Mouse (Mus musculus): Measurements from ENCODE around the gene Ttll5. TPM values are rescaled to one million over a fixed set of nuclear protein-coding genes. Genes with fewer than 3 reads are reported as not detected.

Gene Ttll5
- total RNA-seq (2014; fragmentation: Nextera tagmentation), result 25.0 and 36.1 TPM in 2 replicates
- 22.9 and 26.9 TPM in 2 replicates for total RNA-seq (2017)

DNA sequence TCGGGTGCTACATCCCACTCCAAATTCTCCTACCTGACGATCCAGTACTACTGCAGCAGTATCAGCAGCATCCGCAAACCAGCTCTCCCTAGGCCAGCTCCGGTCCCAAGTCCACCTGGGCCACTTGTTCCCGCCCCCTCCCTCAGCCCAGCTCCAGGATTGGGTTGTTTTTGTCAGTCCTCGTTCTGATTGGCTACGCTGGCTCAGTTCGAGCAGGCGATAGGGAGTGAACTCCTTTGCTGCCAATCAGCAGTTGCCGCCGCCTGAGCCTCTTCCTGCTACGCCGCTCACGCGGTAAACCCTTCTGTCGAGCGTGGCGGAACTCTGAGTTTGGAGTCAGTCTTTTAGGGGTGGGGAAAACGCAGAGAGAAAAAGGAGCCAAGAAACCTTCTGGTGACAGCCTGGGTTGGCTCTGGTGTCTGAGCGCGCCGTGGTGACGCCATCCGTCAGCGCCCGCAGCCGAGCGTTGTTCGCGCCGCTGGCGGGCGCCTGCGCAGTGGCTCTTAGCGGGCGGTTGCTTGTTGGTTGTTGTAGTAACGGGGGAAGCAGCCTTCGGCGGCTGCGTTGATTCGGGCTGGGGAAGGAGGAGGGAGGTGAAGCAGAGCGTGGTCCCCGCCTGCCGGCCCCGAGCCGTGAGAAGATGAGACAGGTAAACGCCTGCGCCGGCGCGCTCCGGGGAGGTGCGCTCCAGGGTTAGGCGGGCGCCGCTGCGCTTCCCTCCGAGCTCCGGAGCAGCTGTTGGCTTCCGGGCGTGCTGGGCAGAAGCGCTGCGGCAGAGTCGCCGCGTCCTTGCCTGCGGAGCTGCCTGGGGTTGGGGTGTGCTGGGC, at the start of gene Ttll5, which contains the start of gene Erg28:
Gene Ttll5, plus strand, starts transcription at position 222 of the 827 bp plus-strand sequence.
Gene Erg28, minus strand, starts transcription at position 113 of the 827 bp plus-strand sequence.
- ATAC-seq (replicated peaks; ENCODE audit: poor library complexity, severe bottlenecking), result peak; percentile 94

DNA sequence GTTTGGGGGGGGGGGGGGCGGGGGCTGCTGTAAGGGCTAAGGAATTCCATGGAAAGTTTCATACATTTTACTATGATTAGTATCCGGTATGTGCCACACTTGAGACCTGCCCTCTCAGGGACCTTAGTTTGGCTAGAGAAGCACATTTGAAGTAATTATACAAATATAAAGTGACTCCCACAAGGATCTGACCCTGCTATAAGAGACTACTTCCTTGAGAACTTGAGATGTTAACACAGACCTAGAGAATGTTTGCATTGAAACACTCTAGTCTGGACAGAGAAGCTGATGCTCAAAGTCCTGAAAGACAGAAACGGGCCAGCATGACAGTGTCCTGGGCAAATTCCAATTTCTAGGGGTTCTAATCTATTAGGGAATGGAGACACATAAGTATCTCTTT, 45.5 kb upstream of the Ttll5 start:
- no peak for ATAC-seq (replicated peaks; ENCODE audit: poor library complexity, severe bottlenecking)

DNA sequence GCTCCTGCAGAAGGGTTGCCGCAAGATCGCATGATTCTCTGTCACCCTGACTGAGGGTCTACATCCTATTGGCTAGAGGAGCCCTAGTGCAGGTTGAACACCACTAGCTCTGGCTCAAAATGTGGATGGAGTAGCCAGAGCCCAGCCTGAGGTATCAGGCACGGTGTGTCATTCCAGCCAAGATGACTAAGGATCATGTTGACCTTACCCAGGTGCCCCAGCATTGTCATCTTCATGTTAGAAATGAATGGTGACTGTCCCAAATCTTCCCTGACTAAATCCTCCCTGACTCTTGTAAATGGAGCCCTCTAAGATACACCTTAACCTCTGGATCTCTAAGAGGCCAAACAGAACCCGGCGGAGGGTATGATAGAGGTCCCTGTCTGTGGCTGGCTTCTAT, 44.8 kb upstream of the Ttll5 start:
- ATAC-seq (replicated peaks; ENCODE audit: poor library complexity, severe bottlenecking), result no peak

DNA sequence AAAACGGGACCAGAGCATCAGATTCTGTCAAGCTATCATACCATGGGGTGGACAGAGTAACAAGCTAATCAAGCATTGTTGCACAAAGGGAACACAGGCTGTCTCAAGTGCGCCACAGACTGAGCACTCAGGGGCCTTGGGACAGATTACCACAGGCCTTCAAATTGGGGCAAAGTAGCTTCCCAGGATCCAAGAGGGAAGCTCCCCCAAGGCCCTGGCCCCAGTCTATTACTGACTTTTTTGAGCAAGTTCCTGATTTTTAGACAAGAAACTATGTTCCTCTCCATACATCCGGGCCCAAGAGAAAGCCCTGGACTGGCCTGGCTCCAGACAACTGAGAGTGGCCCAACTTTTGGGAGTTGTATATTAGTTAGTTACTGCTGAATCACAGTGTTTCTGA, 42.9 kb upstream of the Ttll5 start:
- ATAC-seq (replicated peaks; ENCODE audit: poor library complexity, severe bottlenecking), result no peak

DNA sequence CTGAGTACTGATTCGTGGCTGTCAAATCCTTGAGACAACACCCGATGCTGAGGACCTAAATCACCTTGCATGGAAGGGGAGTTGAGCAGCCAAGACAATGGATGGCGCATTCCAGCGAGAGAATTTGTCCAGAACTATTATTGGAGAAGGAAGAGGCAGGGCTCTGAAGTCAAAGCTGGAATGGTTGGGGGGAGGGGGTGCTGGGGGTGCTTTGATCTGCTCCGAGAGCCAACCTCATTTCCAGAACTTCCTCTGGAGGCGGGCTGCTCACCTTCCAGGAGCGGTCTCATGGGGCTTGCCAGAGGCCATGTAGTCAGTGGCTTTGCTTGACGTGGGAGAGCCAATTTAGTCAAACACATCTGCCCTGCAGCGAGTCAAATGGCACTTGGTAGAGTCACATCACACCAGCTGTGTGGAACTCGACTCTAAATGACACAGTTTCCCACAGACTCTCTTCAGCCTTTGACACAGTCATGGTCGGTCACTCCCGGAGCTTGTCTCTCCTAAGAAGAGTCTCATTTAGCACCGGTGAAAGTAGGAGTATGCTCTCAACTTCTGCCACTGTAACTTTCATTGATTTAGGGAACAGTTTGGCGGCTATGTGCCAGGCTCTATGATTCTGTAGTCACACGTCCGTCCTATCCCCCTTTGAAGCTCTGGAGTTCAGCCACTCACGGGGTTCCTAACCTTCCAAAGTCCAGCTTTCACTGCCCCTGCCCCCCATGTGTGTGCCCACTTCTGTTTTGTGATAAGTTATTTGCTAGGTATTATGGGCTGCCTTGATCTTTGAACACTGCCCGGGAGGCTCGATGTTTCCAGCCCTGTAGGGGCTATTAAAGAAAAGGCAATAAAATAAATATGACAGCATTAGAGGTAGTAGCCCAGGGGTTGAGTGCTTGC, 39.3 kb upstream of the Ttll5 start:
- ATAC-seq (replicated peaks; ENCODE audit: poor library complexity, severe bottlenecking), result no peak

DNA sequence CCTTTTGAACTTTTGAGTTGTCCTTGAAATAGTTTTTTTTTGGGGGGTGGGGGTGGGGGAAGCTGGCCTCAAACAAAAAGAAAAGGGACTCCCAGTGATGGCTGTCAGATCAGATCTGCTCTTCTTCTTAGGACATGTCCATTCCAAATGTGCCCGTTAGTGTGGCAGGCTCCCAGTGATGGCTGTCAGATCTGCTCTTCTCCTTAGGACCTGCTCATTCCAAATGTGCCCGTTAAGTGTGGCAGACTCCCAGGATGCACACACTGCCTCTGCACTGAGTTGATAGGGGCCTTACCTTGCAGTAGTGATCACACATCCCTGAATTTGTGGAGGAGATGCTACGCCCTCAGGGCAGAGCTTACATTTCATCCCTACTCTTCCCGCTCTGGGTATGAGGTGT, 32.3 kb upstream of the Ttll5 start:
- no peak for ATAC-seq (replicated peaks; ENCODE audit: poor library complexity, severe bottlenecking)

DNA sequence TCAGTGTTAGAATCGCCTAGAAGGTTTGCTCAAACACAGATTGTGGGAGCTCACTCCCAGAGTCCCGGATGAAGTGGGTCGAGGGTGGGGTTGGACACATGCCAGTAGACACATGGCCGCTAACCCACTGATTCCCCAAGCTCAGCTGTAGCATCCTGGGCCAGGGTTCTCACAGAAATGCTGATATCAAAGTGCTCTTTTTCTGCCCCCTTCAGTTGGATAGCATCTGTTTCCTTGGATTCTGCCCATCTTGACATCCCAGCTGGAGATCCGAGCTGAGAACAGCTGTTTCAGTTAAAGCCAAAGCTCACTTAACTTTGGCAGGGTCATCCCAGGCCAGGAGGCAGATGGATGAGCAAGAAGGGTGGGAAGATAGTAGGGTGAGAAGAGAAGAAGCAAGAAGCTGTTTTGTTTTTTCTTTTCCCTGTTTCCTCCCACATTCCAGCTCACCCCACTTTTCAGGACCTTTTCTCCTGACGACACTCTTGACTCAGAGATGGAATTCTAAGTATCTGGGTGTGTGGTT, 31.6 kb upstream of the Ttll5 start:
- ATAC-seq (replicated peaks; ENCODE audit: poor library complexity, severe bottlenecking), result no peak

DNA sequence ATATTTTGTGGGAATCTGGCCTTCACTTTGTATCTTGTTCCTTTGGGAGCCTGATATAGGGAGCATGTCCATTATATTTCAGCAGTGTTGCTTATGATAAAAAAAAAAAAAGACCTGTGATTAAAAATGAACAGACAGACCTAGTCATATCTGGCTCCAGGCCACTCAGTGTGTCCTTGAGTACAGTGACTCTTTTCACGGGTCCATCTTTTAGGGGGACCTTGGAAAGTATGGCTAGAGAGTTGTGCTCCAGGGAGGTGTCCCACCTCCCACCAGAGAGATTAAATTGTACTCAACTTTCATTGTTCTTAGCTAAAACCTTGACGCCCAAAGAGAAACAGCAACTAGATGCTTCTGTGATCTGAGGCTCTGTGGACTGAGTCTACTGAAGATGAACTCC, 30.4 kb upstream of the Ttll5 start:
- no peak for ATAC-seq (replicated peaks; ENCODE audit: poor library complexity, severe bottlenecking)

DNA sequence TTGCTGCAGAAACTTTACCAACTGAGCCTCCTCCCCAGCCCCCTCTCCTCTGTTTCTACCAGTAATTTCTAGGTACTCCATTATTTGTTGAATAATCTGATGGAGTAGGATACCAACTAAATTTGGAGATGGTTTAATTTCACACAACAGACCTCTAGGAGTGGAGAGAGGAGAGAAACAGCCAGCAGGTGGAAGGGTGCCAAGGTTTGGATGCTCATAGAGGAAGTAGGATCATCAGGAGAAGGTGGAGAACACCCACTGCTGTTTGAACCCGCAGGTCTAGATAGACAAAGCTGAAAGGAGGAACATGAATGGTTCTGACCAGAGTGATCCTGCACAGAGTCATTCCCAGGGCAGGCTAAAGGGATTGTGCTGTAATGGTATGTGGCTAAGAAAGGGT, 28.9 kb upstream of the Ttll5 start:
- ATAC-seq (replicated peaks; ENCODE audit: poor library complexity, severe bottlenecking), result no peak

DNA sequence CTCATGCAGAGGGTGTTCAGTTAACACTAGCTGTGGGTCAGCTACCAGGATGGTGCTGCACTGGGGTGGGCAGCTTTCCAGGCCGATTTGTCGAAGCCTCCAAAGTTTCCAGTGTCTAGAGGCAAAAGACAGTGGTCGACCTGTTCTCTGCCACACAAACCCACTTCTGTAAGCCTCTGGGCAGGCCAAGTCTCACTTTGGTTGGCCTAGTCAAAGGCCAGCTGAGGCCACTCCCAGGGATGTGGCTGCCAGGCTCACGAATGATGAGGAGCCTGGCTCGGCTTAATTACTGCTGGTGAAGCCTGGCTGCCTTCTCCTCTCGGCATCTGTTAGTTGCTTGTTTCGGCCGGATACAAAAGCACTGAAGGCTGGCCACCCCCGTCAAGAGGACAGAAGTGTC, 24.4 kb upstream of the Ttll5 start:
- no peak for ATAC-seq (replicated peaks; ENCODE audit: poor library complexity, severe bottlenecking)

DNA sequence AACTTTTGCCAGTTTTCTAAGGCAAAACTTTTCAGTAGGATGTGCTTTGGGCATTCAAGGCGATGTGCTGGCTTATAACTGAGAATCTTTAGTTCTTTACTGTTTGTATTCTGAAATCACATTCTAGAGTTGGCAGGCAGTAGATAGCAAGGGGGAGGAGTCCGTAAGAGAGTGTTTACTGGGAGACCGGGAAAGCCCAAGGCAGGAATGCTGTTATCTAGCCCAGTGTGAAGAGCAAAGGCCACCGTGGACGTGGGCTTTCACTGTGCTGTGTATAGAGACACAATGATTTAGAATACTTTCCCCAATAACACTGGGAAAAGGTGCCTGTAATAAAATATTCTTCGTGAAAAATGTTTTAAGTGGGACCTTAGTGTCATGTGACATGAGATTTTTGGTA, 14.7 kb upstream of the Ttll5 start:
- no peak for ATAC-seq (replicated peaks; ENCODE audit: poor library complexity, severe bottlenecking)

DNA sequence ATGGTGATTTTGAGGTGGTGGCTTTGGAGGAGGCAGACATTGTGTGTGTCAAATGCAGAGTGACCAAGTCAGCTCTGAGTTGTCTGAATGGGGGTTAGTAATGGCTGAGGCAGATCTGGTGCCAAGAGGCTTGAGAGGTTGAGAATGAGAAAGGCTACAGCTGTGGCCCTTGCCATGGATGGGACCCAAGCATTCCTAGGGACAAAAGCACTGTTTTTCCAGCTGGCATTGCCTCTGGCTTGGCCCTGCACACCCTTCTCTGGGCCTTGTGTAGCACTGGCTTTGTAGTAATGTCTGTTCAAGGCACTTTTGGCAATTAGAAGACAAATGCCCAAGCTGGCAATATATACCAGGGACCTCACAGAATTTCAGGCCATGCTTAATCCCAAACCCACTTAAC, 13.5 kb upstream of the Ttll5 start:
- no peak for ATAC-seq (replicated peaks; ENCODE audit: poor library complexity, severe bottlenecking)

DNA sequence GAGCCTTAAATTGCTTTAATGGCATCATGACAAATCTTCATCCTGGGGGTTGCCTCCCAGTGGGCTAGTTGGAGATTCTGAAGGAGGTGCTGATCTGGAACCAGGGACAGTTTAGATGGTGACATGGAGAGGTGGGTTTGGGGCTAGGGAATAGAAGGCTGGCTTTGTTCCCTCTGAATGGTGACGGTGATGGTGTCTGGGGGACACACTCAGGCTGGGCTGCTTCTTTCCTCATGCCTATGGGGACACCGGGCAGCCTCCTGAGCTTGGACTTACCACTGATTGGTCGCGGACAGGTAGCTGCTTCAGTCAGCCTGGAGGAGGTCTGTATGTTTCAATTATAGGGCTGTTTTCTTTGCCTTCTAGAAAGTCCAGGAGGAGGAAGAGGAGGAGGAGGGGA, 12.8 kb upstream of the Ttll5 start:
- no peak for ATAC-seq (replicated peaks; ENCODE audit: poor library complexity, severe bottlenecking)

DNA sequence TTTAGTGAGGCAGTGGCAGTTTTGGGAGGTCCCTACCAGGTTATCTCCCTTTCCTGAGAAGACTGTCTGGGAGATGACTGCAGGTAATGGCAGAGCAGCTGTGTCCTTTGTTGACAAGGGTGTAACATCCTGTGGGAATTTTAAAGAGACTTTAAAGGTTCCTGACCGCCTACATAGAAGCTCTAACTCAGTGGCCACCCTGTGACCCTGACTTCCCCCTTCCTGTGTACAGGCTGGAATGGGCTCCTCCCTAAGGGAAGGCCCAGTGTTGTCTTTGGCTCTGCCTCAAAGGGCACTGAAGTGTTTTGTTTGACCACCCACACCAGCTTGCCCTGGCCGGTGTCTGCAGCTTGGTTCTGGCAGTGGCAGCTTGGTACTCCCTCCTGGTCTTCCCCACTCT, 10.9 kb upstream of the Ttll5 start:
- no peak for ATAC-seq (replicated peaks; ENCODE audit: poor library complexity, severe bottlenecking)

DNA sequence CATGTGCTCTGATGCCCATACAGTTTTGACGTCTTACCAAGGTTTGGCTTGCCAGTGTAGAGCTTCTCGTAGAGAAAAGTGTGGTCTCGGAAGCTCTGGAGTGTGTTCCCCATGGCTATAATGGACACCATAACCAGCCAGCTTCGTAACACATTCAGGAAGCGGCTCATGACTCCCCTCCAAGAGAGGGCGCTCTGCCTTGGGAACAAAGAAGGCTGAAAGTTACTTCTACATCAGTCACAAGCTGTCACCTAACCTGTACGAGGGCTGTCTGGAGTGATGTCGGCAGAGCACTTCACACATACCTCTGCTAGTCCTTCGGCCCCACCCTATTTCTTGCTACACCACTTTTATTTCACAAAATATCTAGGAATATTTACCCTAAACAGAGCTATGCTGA, 2.4 kb upstream of the Ttll5 start:
- no peak for ATAC-seq (replicated peaks; ENCODE audit: poor library complexity, severe bottlenecking)

DNA sequence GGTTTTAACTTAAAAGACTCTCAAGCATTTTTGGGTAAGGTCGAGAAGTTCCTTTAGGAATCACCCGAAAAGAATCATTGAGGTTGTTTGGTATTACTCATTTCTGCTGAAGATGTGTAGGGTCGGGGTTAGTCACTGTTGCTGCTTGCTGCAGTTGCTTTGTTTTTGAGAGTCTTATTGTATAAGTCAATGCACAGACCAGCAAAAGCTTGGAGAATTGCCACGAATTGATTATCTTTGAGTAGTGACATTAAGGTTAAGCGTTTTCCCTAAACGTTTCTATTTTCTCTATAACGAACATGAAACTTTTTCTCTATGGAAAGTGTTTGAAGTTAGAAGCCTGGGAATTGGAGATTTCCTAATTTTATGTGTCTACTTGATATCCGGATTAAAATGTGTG, 902 bp downstream of the Ttll5 start:
- ATAC-seq (replicated peaks; ENCODE audit: poor library complexity, severe bottlenecking), result no peak

DNA sequence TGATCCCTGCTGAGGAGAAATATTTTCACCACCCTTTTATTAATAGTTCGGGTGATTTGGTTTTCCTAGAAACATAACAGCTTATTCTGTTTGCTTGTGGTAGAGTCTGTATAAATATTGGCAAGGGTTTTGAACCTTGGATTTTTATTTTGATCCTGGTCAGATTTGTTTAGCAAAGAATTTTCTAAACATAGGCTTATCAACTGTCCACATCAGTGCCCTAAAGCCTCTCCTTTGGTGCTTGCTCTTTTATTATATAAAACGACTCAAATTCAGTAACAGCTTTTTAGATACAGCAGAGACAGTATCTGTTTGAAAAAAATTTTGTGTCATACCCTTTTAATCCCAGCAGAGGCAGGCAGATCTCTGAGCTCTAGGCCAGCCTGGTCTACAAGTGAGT, 1.4 kb downstream of the Ttll5 start:
- ATAC-seq (replicated peaks; ENCODE audit: poor library complexity, severe bottlenecking), result no peak

DNA sequence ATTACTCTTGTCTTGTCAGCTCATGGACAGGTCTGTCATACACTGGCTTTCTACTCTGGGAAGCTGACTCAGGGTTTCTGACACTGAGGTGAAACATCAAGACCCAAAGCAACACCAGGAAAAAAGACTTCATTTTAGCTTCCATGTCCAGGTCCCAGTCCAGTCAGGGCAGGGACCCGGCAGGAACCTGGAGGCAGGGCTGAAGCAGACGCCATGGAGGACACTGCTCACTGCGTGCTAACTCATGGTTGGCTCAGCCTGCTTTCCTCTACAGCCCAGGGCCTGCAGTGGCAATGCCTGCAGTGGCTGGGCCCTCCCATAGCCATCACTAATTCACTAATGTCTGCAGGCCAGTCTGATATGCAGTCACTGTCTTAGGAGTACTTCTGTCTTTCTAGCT, 4.4 kb downstream of the Ttll5 start:
- no peak for ATAC-seq (replicated peaks; ENCODE audit: poor library complexity, severe bottlenecking)

DNA sequence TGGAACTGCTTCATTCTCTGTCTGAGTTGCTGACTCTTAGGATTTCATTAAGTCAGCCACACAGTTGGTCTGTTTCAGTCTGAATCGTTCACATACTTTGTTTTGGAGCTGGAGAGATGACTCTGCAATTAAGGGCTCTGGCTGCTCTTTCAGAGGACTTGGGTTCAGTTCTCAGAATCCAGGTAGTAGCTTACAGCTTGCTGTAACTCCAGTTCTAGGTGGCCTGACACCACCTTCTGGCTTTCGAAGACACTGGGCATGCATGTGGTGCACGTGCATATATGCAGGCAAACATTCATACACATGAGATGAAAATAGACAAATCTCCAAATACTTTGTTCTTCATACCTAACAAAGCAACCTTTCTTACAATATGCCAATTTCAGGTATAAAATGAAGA, 5.4 kb downstream of the Ttll5 start:
- no peak for ATAC-seq (replicated peaks; ENCODE audit: poor library complexity, severe bottlenecking)

DNA sequence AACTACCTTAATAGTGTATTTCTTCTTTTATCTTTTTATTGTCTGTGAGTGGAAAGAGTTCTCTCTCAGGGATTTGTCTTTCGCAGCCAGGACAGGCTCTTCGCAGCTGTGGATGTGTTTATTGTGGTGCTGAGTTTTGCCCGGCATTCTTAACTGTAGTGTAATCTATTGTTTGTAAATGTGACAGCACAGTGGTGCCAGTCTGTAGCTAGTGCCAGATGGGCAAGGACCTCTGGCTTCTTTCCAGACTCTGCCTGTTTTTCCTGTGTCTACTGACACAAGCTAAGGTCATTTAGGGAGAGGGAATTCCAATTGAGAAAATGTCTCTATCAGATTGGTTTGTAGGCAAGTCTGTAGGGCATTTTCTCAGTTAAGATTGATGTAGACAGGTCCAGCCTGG, 6.2 kb downstream of the Ttll5 start:
- ATAC-seq (replicated peaks; ENCODE audit: poor library complexity, severe bottlenecking), result no peak

DNA sequence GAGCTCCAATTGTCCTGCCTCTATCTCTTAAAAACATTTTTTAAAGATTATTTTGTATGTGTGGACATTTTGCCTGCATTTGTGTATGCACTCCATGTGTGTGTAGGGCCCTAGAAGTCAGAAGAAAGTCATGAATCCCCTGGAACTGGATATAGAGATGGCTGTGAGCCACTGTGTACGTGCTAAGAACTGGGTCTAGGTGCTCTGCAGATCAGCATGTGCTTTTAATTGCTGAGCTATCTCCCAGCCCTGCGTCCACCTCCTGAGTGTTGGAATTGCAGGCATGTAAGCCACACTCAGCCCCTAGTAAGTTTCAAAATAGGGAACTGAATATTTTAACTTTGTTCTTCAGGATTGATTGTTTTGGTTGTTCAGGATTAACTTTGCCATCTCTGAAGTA, 10.1 kb downstream of the Ttll5 start:
- no peak for ATAC-seq (replicated peaks; ENCODE audit: poor library complexity, severe bottlenecking)
